Mouse (Mus musculus): ENCODE results near the gene Inpp4b.

DNA sequence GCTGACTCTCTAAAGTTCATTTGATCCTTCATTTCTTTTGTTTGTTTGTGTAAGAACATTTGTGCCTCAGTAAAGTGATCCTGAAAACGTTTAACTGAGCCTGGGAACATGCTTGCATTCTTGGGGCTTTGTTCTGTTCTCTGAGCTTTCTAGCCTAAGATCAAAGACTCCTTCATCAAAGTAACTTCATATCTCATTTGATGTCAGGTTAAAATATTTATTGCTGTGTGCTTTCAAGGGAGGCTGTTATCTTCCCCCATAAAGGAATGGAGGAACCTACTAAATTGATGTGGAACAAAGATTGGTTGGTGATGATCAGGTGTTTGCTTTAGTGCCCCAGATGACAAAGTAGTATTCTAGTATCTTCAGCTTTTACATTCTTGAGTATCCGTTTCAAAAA is 352.5 kb downstream of the Inpp4b start:
- TF ChIP-seq CTCF (IDR thresholded peaks at IDR 0.05; ENCODE audit: extremely low read depth, insufficient read length, insufficient replicate concordance, low read depth, low read length) = no peak
- TF ChIP-seq POLR2A (IDR thresholded peaks at IDR 0.05; ENCODE audit: low read depth, low read length) = no peak

All from small intestine, adult 2 months (tissue).